Mouse (Mus musculus) adrenal gland, postnatal 36 days (tissue): ENCODE measurements around the gene Hs3st3b1. TPM values are rescaled to one million over a fixed set of nuclear protein-coding genes. Genes with fewer than 3 reads are reported as not detected.

Source experiments
- DNase-seq, 2 experiments: peaks; one replicate each; pipeline ENCODE4 v3.0.0; 2021; ENCODE audit warnings: mixed read lengths in 1 of 2
- total RNA-seq, 2 experiments: library from RNA; stranded (reverse); gene quantifications; 2 replicates each; pipeline ENCODE4 v1.2.3; 2021

Gene Hs3st3b1
- total RNA-seq, 2 experiments from 2014 or later = 2.0 to 2.3 TPM

- peak in 1 of 2 experiments; percentile 49 for DNase-seq
These were observed 2.3 kb upstream of the Hs3st3b1 start for GRCm38 (mm10) chr11:63924286-63924930.

GRCm38 (mm10) chr11:63923386-63923785, 1.3 kb upstream of the Hs3st3b1 start:
- peak in 1 of 2 experiments; percentile 35 for DNase-seq

DNA sequence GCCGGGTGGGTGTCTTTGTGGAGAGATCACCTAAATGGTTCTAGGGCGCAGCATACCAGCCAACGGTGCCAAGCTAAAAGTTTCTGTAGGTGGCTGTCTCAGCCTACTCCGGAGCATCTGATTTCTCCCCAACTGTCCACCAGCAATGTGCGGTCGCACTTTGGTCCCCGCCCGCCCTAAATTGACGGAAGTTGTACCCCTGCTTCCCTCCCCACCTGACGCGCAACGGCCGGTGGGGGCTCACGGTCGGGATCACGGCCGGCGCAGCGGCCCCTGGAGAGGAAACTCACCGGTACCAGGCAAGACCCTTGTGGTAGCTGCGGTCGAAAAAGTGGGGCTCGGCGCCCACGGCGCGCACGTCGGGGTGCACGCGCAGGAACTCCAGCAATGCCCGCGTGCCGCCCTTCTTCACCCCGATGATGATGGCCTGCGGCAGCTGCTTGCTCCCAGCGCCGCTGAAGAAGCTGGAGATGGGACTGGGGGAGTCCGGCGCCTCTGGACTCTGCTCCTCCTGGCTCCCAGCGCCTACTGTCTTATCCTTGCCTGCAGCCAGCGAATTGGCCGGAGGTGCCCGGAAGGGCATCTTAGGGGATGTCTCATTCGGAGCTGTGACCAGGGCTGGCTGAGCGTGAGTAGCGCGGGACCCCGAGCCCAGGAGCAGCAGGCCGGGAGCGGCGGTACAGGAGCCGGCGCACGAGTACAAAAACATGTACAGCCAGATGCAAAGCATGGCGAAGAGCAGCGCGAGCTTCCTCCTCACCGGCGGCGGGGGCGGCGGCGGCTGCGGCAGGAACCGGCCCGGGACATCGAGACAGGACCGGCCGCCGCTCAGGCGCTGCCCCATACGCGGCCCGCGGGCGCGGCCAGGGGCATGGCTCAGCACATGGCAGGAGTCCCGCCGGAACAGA, 792 bp downstream of the Hs3st3b1 start:
- DNase-seq = peak in 1 of 2 experiments; percentile 21

DNA sequence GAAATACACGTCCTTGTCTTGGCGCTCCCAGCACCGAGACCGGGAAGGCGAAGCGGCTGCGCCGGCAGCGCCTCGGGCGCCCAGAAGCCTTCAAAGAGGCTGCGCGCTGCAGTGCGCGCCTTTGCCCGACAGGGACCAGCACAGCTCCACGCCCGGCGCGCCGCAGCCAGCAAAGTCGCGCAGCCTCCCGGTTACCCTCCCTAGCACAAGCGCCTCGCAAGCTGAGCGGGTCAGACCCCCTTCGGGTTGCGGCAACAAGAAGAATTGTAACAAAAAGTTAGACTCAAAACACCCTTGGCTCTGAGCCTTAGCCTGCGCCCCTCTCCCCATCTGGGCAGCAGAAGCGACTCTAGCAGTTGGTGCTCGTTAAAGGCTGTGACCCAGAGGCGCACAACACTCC, 1.6 kb downstream of the Hs3st3b1 start:
- peak; percentile 81 to 88 for DNase-seq

GRCm38 (mm10) chr11:63919211-63920098, 2.6 kb downstream of the Hs3st3b1 start:
- no peak for DNase-seq

- DNase-seq = no peak
These were observed 3.6 kb downstream of the Hs3st3b1 start for GRCm38 (mm10) chr11:63918321-63919105.

DNA sequence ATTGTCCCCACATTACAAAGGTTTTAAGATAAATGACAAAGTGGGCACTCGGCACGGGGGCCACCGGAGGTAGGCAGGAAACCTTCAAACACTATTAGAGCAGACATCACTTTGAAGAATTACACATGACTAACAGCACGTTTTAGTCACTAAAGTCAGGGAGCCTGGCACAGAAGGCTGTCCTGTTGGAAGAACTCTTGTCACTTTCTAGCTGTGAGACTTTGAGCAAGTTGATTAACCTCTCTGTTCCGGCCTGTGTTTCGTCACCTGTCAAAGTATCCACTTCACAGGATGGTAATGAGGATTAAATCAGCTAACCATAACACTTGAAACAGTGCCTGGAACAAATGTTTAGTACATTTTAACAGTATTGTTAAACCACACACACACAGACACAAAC, 4.5 kb downstream of the Hs3st3b1 start:
- no peak for DNase-seq

DNA sequence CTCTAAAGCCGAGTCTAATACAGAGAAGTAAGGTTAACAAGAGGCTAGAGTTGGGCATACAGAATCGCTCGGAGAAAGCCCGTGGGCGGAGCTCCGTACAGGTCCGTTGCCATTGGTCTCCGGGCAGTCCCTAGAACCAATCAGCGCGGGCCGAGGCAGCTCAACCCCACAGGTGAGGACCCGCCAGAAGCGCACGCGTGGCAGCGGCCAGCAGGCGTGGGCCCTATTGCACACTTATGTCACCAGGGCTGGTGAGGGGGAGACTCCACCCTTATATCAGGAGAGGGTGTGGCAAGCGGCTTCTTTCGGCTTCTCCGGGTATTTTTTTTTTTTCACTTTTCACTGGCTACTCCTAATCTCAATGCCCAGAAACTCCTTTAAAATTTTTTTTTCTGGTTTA, 7.7 kb downstream of the Hs3st3b1 start:
- peak; percentile 88 for DNase-seq

DNA sequence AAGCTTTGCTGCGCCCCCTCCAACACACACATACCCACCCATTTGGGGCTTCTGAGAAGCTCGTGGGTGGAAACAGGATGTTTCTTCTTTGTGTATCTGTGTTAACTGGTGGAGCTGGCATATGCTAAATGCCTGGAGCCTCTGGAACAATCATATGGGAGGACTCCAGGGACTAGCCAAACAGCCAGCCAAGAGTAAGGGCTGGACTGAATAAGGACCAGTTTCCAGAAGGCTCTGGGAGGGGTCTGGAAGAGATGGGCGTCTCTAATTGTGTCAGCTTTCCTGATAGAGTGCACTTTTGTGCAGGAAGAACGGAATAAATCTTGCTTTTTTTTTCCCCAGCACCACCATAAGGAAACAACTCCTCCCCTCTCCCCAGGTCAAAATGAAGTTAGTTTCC, 8.2 kb downstream of the Hs3st3b1 start:
- no peak for DNase-seq

GRCm38 (mm10) chr11:63911001-63911400, 11.1 kb downstream of the Hs3st3b1 start:
- DNase-seq = no peak

DNA sequence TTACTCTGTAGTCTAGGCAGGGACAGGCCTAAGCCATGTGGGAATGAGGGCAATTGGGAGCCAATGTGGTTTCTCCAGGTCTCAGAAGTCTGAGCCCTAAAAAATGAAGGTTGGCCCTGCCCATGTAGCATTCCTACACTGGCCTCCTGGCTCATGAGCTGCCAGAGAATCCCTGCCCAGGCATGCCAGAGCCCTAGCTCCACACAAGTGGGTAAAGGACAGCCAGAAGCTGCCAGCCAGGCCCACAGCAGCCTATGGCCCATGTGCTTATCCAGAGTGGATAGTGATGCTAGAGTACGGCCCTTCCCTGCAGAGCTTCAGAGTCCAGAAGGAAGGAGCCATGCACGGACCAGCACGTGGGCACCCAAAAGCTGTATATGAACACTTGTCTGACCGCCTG, 12.1 kb downstream of the Hs3st3b1 start:
- DNase-seq = no peak

DNA sequence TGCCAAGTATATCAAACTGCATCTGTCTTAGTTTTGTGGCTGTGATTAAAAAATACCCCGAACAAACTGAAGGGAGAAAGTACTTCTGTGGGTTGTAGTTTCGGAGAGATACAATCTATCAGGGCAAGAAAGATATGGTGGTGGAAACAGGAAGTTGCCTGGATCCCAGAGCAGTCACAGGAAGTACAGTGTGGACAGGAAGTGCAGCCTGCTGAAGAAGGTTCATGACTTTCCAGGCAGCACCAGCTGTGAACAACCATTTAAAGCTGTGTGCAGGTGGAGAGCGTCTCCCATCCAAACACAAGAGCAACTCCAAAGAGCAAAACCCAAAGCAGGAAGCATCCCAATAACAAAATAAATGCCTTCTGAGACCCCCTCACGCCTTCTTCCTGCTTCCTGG, 13.6 kb downstream of the Hs3st3b1 start:
- DNase-seq = no peak

DNA sequence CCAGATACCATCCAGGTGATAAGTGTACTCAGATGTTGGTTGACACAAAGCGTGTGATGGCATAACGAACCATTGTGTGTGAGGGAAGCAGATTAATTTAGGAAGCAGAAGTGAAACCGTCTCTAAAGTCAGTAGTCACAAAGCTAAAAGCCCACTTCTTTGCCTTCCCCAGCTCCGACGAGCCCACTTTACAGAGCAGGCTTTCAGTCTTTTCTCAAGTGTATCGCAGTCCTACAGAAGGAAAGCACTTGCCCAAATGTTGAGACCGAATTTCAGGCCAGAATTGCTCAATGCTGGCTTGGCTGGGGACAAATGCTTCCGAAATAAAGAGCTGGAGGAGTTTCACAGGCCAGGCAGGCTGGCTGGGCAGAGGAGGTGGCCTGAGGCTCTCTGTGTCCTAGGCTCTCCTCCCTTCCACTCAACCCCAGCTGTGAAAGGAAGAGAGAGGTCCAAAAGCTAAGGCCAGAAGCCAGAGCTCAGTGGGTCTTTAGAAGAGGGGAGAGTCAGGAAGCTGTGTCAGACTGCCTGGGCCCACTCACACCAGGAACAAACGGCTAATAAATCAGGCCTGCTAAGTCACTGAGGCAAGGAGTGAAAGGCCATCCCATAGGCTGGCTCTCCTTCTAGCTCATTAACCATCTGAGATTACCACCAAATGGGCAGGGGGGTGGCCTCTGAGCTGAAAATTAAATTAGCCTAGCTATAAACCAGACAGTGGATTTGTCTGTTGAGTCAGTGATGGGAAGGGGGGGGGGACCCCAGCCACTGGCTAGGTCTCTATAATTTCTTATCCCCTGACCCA, 15.3 kb downstream of the Hs3st3b1 start:
- peak in 1 of 2 experiments; percentile 27 for DNase-seq

DNA sequence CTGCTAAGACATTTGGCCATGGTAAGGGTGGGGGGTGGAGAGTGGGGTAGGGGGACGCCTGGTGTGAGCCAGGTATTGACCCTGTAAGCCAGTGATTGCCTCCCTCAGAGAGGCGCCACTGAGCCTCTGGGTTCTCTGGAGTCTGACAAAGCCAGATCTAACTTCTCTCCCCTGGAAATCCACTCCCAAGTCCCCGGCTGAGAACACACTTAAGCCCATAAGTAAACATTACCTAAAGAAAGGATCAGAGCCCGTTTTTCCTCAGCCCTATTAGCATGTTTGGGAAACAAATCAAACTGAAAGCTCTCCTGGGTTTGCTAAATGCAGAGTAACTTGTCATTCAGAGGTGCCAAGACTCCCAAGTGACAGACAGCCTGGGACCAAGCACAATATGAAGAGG, 17.3 kb downstream of the Hs3st3b1 start:
- no peak for DNase-seq

GRCm38 (mm10) chr11:63898509-63899168, 23.5 kb downstream of the Hs3st3b1 start:
- no peak for DNase-seq

DNA sequence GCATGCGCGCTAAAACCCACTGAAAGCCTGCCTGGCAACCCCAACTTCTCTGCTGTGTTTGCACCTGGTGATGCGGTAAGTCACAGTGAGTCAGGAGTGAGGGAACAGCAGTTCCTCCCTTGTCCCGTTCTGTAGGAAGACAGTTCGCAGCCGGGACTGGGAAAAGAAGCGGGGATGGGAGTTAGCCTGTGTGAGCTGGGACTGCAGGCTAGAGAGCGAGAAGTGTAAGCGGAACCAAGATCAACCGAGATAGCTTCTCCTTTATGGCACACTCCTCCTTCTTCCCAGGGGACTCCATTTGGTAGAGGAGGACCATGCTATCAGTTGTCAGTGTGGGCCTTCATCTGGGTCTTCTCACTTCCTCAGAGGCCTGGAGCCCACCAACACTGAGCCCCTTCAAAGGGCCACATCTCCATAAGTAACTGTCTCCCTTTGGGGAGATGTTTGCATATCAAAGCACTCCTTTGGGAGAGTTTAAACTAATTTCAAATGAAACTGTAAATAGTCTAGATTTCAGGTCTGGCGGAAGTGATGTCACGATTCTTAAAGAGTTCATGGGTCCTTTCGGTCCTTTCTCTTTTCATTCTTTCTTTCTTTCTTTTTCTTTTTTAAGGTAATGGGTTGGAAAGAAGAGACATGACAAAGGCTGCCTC, 24.1 kb downstream of the Hs3st3b1 start:
- no peak for DNase-seq

DNA sequence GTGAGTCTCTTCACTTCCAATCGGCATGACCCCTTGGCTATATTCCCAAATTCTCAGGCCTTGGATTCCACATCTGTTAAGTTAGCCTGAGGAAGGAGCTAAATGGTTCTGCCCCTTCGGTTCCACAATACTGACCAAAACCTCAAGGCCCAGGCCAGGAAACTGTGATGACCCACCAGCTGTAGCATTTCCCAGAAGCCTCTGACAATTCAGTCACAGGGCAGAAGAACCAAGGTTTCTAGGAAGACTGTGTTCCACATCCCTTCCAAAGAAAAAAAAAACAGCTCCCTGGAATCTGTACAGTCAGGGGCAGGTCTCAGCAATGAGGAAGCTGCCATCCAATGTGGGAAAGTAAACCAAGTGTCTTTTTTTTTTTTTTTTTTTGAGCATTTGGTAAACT, 25.1 kb downstream of the Hs3st3b1 start:
- no peak for DNase-seq

GRCm38 (mm10) chr11:63894188-63894587, 27.9 kb downstream of the Hs3st3b1 start:
- DNase-seq = peak in 1 of 2 experiments; percentile 48

DNA sequence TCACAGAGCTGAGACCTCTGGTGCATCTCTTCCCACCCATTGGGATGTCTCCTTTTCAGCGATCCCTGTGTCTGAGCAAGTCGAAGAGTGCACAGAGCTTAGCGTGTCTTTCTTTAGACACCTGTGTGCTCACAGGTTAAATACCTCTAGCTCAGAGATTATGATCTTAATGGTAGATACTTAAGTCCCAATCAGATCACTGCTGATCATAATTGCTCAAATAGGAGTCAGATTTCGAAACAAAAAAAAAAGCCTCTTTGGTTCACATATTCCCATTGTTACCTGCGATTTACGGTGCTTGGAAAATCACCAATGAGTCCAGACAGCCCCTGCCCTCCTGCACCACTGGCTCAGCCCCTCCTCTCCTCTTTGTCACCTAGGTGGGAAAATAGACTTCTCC, 28.5 kb downstream of the Hs3st3b1 start:
- no peak for DNase-seq
